Mouse (Mus musculus): ENCODE results near the gene Khdc4.

The Khdc4 gene

DNA sequence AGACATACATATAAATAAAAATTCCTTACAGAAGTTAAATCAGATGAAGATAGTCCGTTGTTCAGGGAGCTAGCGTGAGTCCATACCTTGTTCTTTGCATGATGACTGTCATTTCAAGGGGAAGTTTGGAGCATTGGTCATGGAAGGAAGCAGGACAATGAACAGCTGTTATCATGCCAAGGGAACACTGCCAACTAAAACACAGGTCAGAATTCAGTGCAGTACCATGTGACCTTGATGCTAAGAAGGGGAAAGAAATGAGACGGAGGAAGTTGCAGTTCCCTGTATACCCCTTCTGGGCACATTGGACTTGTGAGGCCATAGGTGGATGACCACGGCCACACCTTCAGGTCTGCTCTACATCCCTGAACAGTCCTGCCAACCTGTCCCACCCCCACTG is 31.0 kb upstream of the Khdc4 start:
- in situ Hi-C loops (cut with MboI; ENCODE audit: unreplicated experiment in 2 of 2) = no loop called here

DNA sequence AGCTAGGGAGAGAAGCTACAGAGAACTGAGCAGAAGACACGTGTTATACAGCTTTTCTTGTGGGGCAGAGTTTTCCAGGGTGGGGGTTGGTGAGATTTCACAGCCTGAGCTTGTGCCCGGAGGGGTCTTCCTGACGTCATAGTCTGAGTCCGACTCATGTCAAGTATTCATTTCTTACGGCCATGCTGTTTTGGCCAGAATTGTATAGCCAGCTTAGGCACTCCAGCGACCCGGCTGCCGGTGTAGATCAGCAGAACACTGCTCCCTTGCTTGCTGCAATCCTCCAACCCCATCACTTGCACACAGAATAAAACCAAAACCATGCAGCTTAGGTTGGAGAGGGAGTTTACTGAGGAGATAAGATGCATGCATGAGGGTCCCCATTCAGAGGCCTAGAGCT is 30.0 kb upstream of the Khdc4 start:
- in situ Hi-C loops (cut with MboI; ENCODE audit: unreplicated experiment in 2 of 2) = no loop called here

DNA sequence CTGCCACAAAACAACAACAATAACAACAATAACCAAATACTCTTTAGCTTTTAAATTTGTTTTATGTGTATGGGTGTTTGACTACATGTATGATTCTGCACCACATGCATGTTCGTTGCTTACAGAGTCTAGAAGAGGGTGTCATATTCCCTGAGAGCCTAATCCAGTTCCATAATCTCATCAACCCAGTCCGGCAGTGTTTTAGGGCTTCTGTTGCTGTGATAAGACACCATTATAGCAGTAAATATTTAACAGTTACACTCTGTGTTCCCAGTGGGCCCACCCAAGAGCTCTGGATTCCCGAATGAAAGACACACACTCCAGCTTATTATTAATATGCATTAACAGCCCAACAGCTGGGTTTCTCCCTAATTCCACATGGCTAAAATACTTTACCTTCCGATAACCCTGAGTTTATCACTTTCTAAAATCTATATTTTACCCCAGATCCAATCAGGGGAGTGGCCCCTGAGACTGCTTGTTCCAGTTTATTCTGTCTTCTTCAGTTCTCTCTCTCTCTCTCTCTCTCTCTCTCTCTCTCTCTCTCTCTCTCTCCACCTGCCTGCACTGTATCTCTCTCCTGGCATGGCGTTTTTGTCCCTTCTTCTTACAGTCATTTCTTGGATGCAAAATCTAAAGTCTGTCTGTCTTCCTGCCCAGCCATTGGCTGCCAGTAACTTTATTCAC is 27.0 kb upstream of the Khdc4 start:
- in situ Hi-C loops (cut with MboI; ENCODE audit: unreplicated experiment in 2 of 2) = no loop called here

DNA sequence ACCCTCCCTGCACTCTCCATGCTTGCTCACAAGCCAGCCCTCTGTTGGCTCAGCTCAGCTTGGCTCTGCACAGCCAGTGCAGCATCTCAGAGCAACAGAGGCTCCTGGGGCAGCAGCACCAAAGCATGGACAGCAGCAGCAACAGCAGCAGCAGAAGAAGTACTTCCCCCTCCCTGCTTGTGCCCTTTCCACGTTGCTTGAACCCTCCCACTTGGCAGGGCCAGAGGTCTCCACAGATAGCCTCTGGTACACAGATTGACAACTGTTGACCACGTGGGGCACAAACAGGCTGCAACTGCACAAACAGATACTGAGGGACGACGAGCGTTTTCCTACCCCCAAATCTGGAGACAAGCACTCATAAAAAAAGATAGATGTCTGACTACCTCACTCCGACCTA is 25.8 kb upstream of the Khdc4 start:
- in situ Hi-C loops (cut with MboI; ENCODE audit: unreplicated experiment in 2 of 2) = no loop called here

DNA sequence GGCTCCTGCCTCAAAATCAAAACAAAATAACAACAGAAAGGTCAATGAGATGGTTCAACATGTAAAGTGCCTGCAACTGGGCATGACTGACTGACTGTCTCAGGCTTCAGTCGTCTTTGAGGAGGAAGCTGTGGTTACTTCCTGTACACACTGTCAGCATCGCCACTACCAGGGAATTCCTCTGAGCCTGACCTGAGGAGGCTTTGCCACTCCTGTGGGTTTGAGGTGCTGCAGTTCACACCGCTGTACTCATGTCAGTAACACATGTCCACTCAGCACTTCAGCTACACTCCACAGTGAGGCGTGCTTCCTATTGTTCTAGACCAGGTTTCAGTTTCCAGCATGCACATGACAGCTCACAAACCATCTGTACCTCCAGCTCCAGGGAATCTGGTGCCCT is 21.5 kb upstream of the Khdc4 start:
- in situ Hi-C loops (cut with MboI; ENCODE audit: unreplicated experiment in 2 of 2) = no loop called here

DNA sequence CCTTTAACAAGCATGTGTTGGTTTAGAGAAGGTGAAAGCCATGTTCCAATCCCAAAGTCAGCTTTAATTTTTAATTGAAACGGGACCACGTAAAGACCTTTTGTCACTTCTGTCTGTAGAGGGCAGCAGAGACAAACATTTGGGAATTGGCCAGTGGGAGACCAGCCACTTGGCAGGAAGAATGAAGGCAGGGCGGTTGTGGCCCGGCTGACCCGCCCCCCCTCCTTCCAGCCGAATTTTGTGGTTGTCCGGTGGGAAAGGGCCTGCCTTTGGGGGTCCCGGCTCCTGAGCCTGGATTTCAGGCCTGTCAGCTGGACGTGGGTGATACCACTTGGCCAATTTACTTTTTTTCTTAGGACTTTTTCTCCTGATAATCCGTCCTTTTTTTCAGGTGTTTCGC is 8.2 kb upstream of the Khdc4 start:
- in situ Hi-C loops (cut with MboI; ENCODE audit: unreplicated experiment in 2 of 2) = loop anchor here (5.0 to 25.0 kb wide), 3 partner anchors 60 to 535 kb away; partner anchors contain the start of genes Gba (in 1 of the 2) and Thbs3 (in 1 of the 2)

DNA sequence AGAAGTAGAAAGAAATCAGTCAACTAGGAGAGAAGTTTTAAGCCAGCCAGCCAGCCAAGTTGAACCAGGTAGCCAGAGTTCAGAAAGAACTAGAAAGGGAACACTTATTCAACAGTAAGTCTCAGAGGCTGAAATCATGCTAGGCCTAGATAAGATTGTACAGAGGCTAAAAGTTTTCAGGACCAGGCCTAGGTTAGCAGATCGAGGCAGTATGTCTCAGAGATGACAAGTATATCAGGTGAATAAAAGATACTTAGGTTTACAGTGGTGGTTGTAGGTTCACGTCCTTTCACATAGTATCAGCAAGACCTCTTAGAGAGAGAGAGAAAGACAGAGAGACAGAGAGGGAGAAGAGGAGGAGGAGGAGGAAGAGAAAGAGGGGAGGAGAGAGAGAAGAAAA is 1.8 kb upstream of the Khdc4 start:
- in situ Hi-C loops (cut with MboI; ENCODE audit: unreplicated experiment in 2 of 2) = loop anchor here in 1 of 2 experiments (25.0 kb wide), 1 partner anchor 528 kb away; the partner anchor contains the start of genes Gba and Thbs3

DNA sequence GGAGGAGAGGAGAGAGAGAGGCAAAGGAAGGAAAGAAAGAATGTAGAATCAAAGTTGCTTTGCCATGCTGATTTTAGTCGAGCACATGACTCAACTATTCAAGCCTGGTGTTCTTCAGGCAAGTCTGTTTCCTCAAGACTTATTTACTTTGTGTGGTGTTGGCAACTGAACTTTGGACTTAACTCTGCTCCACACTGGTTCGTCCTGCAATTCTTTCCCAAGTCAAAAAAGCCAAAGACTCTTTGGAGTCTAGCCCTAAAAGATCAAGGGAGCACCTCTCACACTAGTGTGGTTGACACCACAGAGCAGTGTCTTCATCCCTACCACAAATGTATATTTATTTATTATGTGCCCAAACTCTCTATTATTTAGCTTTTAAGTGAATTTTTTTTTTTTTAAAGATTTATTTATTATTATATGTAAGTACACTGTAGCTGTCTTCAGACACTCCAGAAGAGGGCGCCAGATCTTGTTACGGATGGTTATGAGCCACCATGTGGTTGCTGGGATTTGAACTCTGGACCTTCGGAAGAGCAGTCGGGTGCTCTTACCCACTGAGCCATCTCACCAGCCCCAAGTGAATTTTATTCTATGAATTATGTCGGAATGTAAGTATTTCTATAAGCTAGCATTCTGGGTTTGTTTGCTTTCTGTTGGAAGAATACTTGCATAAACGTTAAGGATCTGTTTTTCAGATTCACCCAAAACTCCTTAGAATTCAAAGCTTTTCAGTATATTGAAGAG is 1.2 kb upstream of the Khdc4 start:
- in situ Hi-C loops (cut with MboI; ENCODE audit: unreplicated experiment in 2 of 2) = loop anchor here in 1 of 2 experiments (25.0 kb wide), 1 partner anchor 528 kb away; the partner anchor contains the start of genes Gba and Thbs3

DNA sequence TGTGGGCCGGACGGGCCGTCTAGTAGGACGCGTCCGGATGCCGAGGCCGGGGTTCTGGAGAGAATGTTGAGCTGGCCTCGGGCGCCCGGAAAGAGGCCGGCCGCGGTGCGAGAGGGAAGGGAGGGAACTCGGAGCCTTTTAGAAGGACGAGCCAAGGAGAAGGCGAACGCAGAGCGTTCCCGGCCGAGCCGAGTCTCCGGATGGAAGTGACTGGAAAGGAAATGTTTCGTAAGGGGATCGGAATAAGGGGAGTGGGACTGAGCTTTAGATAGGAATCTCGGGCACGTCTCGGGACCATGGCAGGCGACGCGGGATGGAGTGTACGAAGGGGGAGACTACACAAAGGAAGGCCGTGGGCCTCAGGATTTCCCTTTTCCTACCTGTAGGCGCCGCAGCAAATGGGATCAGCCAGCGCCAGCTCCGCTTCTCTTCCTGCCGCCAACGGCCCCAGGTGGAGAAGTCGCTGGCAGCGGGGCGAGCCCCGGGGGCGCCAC is 402 bp downstream of the Khdc4 start:
- in situ Hi-C loops (cut with MboI; ENCODE audit: unreplicated experiment in 2 of 2) = loop anchor here in 1 of 2 experiments (25.0 kb wide), 1 partner anchor 526 kb away; the partner anchor contains the start of genes Gba and Thbs3

DNA sequence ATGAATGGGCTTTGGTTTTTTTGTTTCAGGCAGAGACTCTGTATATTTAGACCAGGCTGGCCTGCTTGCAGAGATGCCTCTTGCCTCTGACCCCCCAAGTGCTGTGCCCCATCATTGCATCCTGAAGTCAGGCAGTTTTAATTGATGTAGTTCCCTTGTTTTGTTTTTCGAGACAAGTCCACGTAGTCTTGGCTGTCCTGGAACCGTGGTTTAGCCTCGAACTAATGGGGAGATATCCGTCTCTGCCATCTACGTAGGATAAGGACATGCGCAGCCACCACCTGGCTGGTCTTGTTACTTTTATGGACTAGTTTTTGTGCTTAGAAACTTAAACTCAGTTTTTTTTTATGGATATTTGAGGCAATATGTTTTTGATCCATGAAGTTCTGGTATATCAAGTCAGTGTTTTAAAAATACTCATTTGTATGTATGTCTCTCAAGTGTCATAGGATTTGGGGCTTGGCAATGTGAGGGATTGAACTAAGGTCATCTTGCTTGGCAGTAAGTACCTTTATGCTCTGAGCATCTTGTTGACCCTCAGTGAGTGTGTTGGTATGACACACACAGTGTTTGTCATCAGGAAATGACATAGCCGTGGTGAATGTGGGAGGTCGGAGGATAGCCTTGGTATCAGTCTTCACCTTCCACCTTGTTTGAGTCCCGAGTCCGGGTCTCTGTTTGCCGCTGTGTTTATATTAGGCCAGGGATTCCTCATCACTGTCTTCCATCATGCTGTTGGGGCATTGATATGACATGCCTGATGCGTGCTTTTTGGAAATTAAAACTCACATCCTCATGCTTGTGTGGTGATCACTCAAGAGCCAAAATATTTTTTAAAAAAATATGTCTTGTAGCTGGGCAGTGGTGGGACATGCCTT is 1.4 kb downstream of the Khdc4 start:
- in situ Hi-C loops (cut with MboI; ENCODE audit: unreplicated experiment in 2 of 2) = loop anchor here in 1 of 2 experiments (25.0 kb wide), 1 partner anchor 525 kb away; the partner anchor contains the start of genes Gba and Thbs3

DNA sequence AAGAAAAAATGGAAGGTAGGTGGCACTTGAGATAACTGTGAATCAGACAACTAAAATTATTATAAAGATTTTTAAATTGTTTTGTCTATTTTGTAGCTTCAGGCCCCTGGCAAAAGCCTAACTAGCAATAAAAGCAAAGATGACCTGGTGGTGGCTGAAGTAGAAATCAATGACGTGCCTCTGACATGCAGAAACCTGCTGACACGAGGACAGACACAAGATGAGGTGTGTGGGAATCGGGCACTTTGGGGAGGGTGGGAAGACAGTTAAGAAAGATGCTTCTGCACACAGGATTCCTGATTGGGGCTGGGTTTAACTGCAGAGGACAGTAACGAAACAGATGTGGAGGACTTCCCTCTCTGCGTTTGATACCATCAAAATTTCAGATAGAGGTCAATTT is 3.5 kb downstream of the Khdc4 start:
- in situ Hi-C loops (cut with MboI; ENCODE audit: unreplicated experiment in 2 of 2) = loop anchor here in 1 of 2 experiments (25.0 kb wide), 1 partner anchor 523 kb away; the partner anchor contains the start of genes Gba and Thbs3

DNA sequence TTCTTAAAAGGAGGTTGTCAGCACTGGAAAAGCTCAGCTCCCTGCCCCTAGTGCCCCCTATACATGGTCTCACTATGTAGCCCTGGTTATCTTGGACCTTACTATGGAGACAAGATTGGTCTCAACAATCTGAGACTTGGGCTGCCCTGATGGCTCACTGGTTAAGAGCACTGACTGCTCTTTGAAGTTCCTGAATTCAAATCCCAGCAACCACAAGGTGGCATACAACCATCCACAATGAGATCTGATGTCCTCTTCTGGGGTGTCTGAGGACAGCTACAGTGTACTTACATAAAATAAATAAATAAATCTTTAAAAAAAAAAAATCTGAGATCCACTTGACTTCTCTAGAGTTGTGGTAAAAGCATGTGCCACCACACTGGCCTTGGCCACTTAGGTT is 9.9 kb downstream of the Khdc4 start:
- in situ Hi-C loops (cut with MboI; ENCODE audit: unreplicated experiment in 2 of 2) = loop anchor here in 1 of 2 experiments (10.0 to 25.0 kb wide), 3 partner anchors 369 to 1329 kb away; partner anchors contain the start of genes Gba and Thbs3

DNA sequence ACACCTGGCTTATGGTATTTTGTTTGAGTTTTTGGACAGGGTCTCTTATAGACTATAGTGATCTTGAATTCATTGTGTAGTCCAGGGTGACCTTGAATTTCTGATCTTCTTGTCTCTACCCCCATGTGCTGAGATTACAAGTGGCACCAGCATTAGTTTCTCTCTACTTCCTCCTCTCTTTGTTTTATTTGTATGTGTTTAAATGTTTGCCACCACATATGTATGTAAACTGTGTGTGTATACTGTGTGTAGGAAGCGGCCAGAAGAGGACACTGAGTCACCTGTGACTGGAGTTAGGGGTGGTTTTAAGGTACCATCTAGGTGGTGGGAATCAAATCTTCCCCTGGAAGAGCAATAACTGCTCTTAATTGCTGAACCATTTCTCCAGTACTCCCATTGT is 12.4 kb downstream of the Khdc4 start:
- in situ Hi-C loops (cut with MboI; ENCODE audit: unreplicated experiment in 2 of 2) = loop anchor here in 1 of 2 experiments (10.0 to 25.0 kb wide), 3 partner anchors 367 to 1327 kb away; partner anchors contain the start of genes Gba and Thbs3

DNA sequence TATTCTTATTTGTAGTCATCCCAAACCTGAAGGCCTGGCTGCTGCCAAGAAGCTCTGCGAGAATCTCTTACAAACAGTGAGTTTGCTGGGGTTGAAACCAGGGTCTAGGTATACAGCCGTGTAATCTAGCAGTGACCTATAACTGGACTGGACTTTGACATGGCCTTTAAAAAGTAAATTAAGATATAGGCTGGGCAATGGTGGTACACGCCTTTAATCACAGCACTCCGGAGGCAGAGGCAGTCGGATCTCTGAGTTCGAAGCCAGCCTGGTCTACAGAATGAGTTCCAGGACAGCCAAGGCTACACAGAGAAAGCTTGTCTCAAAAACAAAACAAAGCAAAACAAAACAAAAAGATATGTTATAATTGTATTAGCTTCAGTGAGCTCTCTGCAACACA is 13.2 kb downstream of the Khdc4 start:
- in situ Hi-C loops (cut with MboI; ENCODE audit: unreplicated experiment in 2 of 2) = loop anchor here in 1 of 2 experiments (10.0 to 25.0 kb wide), 3 partner anchors 366 to 1326 kb away; partner anchors contain the start of genes Gba and Thbs3

DNA sequence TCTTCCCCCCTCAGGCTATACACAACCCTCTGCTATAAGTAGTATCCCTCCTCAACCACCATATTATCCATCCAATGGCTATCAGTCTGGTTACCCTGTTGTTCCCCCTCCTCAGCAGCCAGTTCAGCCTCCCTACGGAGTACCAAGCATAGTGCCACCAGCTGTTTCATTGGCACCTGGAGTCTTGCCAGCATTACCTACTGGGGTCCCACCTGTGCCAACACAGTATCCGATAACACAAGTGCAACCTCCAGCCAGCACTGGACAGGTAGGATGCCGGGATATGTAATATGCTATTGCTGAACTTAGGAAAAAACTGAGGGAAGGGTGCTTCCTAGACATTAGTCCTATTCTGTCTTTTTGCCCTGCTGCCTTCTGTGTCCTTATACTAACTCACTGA is 14.6 kb downstream of the Khdc4 start:
- in situ Hi-C loops (cut with MboI; ENCODE audit: unreplicated experiment in 2 of 2) = loop anchor here in 1 of 2 experiments (25.0 kb wide), 1 partner anchor 1337 kb away; no protein-coding TSS in a partner anchor

DNA sequence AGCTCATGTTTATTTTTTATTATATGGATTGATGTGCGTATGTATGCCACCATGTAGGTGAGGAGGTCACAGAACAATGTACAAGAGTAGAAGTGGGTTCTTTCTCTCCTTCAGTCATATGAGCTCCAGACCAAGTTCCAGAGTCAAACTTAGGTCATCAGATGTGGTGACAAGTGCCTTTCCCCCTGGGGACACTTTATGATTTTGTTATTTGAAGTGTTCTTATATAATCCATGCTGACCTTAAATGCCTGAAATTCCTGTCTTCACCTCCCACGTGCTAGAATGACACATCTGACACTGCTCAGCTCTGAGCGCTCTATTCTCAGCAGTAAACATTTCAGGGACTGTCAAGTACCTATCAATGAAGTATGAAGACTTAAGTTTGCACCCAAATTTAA is 15.6 kb downstream of the Khdc4 start:
- in situ Hi-C loops (cut with MboI; ENCODE audit: unreplicated experiment in 2 of 2) = loop anchor here in 1 of 2 experiments (25.0 kb wide), 1 partner anchor 1336 kb away; no protein-coding TSS in a partner anchor

DNA sequence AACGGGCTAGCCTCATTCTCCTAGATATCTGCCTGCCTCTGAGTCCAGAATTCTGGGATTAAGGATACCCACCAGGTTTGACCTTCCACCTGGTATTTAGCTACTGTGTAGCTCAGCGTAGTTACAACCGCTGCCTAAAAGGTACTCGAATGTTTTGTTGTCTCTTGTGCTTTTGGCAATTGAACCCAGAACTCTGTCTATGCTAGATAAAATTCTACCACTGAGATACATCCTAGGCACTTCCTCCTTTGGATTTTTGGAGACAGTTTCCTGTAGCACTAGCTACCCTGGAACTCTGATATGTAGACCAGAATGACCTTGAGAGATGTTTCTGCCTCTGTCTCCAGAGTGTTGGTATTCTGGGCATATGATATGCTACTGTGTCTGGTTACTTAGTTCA is 28.1 kb downstream of the Khdc4 start:
- in situ Hi-C loops (cut with MboI; ENCODE audit: unreplicated experiment in 2 of 2) = loop anchor here in 1 of 2 experiments (25.0 kb wide), 1 partner anchor 1324 kb away; no protein-coding TSS in a partner anchor

DNA sequence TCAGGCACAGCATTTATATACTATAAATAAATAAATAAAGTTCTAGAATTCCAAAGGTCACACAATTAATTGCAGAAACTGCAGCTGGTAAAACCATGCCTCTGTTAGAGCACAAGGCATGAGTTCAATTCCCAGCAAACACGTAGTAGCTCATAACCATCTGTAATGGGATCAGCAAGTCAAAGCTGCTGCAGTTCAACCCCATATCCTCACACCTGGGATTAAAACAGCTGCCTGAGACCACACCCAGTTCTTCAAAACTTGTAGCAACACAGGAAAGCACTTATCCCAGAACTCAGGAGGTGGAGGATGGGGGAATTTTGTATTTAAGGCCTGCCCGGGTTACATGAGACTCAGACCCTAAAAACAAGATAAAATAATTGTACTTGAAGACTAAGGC is 29.1 kb downstream of the Khdc4 start:
- in situ Hi-C loops (cut with MboI; ENCODE audit: unreplicated experiment in 2 of 2) = loop anchor here in 1 of 2 experiments (25.0 kb wide), 1 partner anchor 1323 kb away; no protein-coding TSS in a partner anchor

DNA sequence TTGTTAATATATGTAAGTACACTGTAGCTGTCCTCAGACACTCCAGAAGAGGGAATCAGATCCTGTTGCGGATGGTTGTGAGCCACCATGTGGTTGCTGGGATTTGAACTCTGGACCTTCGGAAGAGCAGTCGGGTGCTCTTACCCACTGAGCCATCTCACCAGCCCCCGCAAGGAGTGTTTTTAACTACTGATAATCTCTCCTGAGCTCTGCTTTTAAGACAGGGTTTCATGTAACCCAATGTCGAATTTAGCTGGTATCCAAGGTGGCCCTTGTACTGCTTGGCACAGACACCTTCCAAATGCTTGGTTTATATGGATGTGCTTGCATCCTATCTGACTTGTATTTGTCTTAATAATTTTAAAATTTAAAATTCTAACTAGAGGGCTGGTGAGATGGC is 30.1 kb downstream of the Khdc4 start:
- in situ Hi-C loops (cut with MboI; ENCODE audit: unreplicated experiment in 2 of 2) = loop anchor here in 1 of 2 experiments (25.0 kb wide), 1 partner anchor 1322 kb away; no protein-coding TSS in a partner anchor

All from v-Abl transformed pro-B cells (cell line).